Mouse (Mus musculus) 3134 (cell line): ENCODE data around the gene Vmn2r75.
"Not testable (repeated sequence)": the region's sequence is repeated elsewhere in the genome, so short reads cannot be mapped to it uniquely, and the experiment has no call there.

Experiments used
- DNase-seq: peaks from one replicate; pipeline ENCODE4 v3.0.0-alpha.2; 2011; ENCODE audit warnings: low spot score; ENCODE audit not compliant: insufficient read length; ENCODE audit errors: extremely low read depth

The Vmn2r75 gene

DNA sequence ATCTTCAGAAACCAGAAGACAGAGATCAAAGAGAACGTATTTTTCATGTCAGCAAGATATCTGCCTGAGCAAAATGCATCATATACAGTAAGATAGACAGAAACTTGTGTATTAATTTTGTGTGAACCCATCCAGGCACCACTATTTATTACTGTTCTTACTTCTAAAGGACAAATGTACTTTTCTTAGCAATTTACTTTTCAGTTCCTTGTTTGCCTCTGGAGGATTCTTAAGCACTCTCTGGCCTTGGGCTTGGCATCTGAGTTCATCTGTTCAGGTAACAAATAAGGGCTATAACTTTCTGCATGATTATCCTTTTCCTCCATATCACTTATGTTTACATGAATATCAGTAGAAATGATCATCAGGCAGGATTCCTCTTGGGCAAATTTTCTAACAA, at the start of gene Vmn2r75:
Gene Vmn2r75, minus strand, starts transcription at position 101 of the 400 bp plus-strand sequence.
- not testable (repeated sequence) for DNase-seq

DNA sequence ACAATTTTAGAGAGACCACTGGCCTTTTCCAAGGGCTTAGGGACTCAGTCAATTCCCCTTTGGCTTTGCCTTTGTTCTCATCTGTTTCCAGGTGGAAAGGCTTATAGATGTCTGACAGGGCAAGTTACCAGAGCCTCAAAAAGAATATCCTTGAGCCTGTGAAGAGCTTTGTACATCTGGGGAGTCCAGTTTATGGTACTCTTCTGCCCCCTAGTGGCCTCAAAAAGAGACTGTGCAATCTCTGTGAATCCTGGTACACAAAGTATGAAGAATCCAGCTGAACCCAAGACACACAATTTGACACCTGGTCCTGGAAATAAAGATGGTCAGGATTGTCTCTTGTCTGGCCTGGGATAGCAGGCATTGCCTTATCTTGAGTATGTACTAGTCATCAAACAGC, 39.8 kb upstream of the Vmn2r75 start:
- DNase-seq = peak; percentile 1
